Mouse (Mus musculus) ES-E14 (cell line): ENCODE measurements around the gene Ltb.

Source experiments
- CHD2 ChIP-seq: IDR thresholded peaks from 2 replicates; pipeline ENCODE4 v1.6.1; 2014; ENCODE audit warnings: mild to moderate bottlenecking, low read depth, low read length, inconsistent platforms
- ZC3H11A ChIP-seq: IDR thresholded peaks from 2 replicates; pipeline ENCODE4 v1.6.1; 2012; ENCODE audit warnings: low read depth, mild to moderate bottlenecking, inconsistent platforms, low read length, borderline replicate concordance

DNA sequence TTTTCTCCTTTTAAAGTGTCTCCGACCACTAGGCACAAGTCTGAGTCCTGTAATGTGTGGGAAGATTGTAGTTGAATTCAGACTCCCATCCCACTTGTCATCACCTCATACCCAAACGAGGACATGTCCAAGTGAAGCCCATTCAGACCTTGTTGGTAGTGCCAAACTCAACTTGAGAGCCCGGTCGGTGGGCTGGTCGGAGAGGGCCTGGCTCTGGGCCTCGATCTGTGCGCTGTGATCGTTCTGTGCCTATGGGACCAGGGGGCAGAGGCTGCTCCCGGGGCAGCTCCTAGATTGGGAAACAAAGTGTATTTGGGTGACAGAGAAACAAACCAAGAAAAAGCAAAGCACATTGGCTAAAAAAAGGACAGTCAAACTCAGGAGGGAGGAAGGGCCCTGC is 41.2 kb upstream of the Ltb start:
- TF ChIP-seq CHD2: no peak
- TF ChIP-seq ZC3H11A: no peak
